Mouse (Mus musculus) limb, embryonic 10.5 days (tissue): Measurements from ENCODE around the gene Ctdspl. TPM values are rescaled to one million over a fixed set of nuclear protein-coding genes. Genes with fewer than 3 reads are reported as not detected.
A peak's percentile ranks its signal among the peaks of the same experiment; 100 is the strongest.

ENCODE experiments used
- DNase-seq: peaks from one replicate; pipeline ENCODE4 v3.0.0-alpha.2; 2017; ENCODE audit warnings: low spot score
- H3K27ac ChIP-seq: fragments of 300-500 bp; sonication (generic); 2 replicates; pipeline ENCODE4 v1.5.1; 2016; ENCODE audit warnings: mild to moderate bottlenecking
- H3K27me3 ChIP-seq: fragments of 300-500 bp; sonication (generic); 2 replicates; pipeline ENCODE4 v1.6.1; 2016; ENCODE audit warnings: low read depth, mild to moderate bottlenecking; ENCODE audit not compliant: poor library complexity, severe bottlenecking
- H3K36me3 ChIP-seq: fragments of 300-500 bp; sonication (generic); 2 replicates; pipeline ENCODE4 v1.6.1; 2016; ENCODE audit warnings: mild to moderate bottlenecking, moderate library complexity
- H3K4me1 ChIP-seq: fragments of 300-500 bp; sonication (generic); 2 replicates; pipeline ENCODE4 v1.6.1; 2016
- H3K4me3 ChIP-seq: fragments of 300-500 bp; sonication (generic); 2 replicates; pipeline ENCODE4 v1.5.1; 2016; ENCODE audit warnings: mild to moderate bottlenecking, moderate library complexity
- H3K9me3 ChIP-seq: fragments of 300-500 bp; sonication (generic); replicated peaks from 2 replicates; pipeline ENCODE4 v1.6.1; 2016; ENCODE audit warnings: mild to moderate bottlenecking
- WGBS: fragments of 180-500 bp; shearing (Covaris S2); methylation state at CpG from one replicate; pipeline ENCODE4 v1.1.7; 2016; 5-methylcytosine and 5-hydroxymethylcytosine counted together
- polyA plus RNA-seq: library from polyadenylated mRNA; unstranded; fragments of >200 nt; fragmentation: Nextera tagmentation; extraction: Ambion mirVana; gene quantifications from 2 replicates; pipeline ENCODE4 v1.2.1, GENCODE M21; 2016

Gene Ctdspl
- polyA plus RNA-seq, 1 experiment from 2014 or later = 11.6 TPM

DNA sequence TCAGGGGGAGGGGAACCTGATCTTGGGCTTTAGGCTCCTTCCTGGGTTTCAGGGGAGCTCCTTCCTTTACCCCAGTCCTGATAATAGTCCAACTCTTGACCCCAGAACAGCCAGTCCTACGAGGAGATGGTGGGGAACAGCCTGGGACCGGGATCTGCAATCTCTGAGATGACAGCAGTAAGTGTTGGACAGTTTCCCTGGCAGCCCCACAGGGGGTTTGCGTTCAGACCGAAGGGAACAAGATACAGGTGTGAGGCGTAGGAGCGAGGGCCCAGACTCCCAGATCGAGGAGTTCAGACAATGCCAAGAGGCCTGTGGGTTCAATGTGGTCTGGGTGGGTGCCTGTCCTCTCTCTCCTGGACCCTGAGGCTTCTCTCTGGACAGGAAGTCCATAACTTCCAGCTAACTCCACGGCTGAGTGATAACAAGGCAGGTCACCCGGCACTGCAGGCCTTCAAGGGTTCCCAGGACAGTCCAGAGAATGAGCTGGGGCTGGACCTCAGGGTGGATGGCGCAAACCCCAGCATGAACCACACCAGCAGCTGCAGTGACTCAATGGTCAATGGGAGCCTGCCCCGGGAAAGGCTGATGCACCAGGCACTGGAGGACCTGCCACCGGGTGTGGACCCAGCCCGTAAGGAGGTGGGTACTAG lies 144.0 kb downstream of the Ctdspl start:
- Histone ChIP-seq H3K9me3 (no peaks in the 10 kb centered on the region), H3K4me1 (peaks cover 20% of the 10 kb centered on the region), H3K4me3 (no peak overlapping the region), H3K27ac (no peak overlapping the region), H3K27me3 (no peaks in the 10 kb centered on the region), H3K36me3 (peaks cover 39% of the 10 kb centered on the region)
- DNase-seq = no peak
- 81% methylated on average over 13 of the region's 13 CpGs for WGBS

DNA sequence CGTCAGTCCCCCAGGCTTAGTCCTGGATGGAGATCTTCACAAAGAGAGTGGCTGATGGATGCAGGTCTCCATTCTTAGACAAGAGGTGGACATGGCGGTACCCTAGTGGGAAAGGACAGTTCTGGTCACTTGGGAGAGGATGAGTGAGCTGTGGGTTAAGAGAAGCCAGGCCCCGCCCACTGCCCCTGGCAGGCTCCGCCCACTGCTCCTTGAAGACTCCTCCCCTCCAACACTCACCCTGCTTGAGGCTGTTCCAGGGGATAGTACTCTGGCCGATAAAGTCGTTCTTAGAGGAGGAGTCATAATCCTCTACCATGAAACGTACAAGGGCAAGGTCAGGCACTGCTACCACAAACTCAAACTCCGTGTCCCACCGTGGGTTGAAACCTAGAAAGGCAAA lies 145.5 kb downstream of the Ctdspl start:
- H3K4me1 ChIP-seq = peaks cover 24% of the 10 kb centered on the region
- H3K9me3 ChIP-seq = no peaks in the 10 kb centered on the region
- DNase-seq = no peak
- H3K27me3 ChIP-seq = no peaks in the 10 kb centered on the region
- no peak overlapping the region for H3K27ac ChIP-seq
- peaks cover 45% of the 10 kb centered on the region for H3K36me3 ChIP-seq
- no peak overlapping the region for H3K4me3 ChIP-seq
- WGBS = 78% methylated on average over 9 of the region's 9 CpGs

DNA sequence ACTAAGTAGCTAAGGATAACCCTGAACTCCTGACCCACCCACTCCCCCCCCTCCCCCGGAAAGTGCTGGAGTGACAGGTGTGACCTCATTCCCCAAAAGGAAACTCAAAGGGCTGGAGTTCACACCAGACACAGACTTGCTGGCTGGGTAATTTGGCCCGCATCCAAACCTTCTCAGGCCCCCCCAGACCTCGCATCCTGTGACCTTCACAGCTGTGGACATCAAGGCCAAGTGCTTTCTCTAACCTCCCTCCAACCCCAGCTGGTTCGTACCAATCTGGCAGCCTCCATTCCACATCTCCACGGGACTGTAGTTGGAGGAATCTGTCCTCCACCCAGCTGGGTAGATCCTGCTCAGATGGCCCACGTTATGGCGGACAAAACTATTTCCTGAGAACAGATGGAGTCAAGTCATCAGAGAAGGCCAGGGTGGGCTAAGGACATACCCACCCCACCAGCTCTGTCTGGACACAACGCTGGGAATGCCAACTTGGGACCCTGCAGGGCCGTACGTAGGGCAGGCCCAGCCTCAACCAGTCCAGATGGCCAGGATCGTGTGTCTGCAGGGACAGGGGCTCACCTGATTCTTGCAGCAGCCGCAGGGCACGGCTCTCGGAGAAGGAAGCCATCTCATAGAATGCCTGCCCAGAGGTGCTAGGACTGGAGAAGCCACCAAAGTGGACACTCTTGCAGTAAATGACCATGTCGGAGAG lies 147.1 kb downstream of the Ctdspl start:
- H3K9me3 ChIP-seq = no peaks in the 10 kb centered on the region
- H3K4me1 ChIP-seq = peaks cover 18% of the 10 kb centered on the region
- no peak overlapping the region for H3K4me3 ChIP-seq
- 89% methylated on average over 15 of the region's 15 CpGs for WGBS
- no peak for DNase-seq
- 0 out of 2 replicates have a peak overlapping the region, but pooled peaks have one; percentile 8 for H3K27ac ChIP-seq
- peaks cover 45% of the 10 kb centered on the region for H3K36me3 ChIP-seq
- no peaks in the 10 kb centered on the region for H3K27me3 ChIP-seq

DNA sequence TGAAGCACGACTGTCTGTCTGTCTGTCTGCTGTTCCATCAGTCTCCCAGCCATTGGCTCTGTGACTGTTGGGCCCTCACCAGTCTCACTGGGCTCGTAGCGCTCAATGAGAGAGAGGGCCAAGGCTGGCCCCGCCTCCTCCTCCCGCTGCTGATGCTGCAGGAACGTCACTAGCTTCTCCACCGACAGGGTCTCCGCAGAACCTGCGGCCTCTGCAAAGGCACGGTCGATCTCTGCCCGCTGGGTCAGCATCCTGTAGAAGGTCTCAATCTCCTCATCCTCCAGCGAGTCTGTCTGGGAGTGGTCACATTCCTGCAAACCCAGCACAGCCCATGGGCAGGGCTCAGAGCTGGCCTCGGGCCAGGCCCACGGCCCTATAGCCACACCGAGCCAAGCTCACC lies 149.4 kb downstream of the Ctdspl start:
- 78% methylated on average over 16 of the region's 16 CpGs for WGBS
- Histone ChIP-seq H3K27me3 (no peaks in the 10 kb centered on the region), H3K9me3 (no peaks in the 10 kb centered on the region), H3K27ac (0 out of 2 replicates have a peak overlapping the region, but pooled peaks have one; percentile 8), H3K4me3 (no peak overlapping the region), H3K4me1 (peaks cover 18% of the 10 kb centered on the region), H3K36me3 (peaks cover 49% of the 10 kb centered on the region)
- DNase-seq = no peak

DNA sequence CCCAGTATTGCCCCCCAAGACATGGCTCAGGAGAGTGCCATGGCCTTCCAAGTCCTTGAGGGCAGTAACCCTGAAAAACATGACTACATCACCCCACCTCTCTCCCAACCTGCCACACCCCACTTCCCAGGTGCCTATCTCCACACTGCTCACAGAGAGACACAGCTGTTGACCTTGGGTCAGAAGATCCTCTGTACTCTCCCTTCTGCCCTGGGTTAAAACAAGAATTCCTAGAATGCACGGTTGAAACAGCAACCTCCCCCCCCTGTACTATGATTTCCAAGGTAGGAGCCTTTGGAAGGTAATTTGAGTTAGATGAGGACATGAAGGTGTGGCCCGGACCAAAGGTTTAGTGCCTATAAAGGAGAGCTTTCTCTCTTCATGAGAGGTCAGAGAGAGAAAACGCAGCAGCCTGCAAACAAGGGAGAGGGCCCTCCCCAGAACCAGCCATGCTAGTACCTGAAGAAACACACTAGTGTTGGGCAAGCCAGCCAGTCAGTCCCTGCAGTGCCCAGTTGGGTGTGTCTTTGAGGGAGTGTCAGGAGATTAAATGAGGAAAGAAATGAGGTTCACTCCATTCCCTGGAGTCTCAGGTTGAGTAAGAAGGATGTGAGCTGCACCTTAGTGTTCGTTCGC lies 153.9 kb downstream of the Ctdspl start:
- no peak overlapping the region for H3K27ac ChIP-seq
- peaks cover 18% of the 10 kb centered on the region for H3K36me3 ChIP-seq

DNA sequence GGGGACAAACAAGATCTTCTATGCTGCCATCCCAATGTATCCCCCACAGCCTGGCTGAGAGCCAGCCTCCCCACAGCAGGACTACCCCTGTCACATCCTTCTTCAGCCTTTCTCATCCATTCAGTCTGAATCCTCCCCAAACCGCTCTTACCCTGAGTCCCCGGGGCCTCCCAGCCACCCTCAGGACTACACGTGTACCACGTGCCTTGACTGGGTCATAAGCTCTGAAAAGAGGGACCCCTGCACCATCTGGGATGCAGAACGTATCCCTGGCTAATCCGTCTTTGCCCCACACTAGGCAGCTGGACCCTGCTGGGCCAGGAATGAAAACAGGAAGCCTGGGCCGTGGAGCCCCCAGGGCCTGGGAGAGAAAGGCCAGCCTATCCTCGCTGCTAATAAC lies 155.8 kb downstream of the Ctdspl start:
- H3K27ac ChIP-seq = peak overlapping the region; percentile 81
- WGBS = 19% methylated on average over 8 of the region's 8 CpGs

More for the DNA sequence above, 153.9 kb downstream of the Ctdspl start:
- DNase-seq = no peak
- Histone ChIP-seq H3K9me3 (no peaks in the 10 kb centered on the region), H3K27me3 (no peaks in the 10 kb centered on the region), H3K4me3 (no peak overlapping the region), H3K4me1 (peaks cover 30% of the 10 kb centered on the region)
- 80% methylated on average over 5 of the region's 5 CpGs for WGBS

DNA sequence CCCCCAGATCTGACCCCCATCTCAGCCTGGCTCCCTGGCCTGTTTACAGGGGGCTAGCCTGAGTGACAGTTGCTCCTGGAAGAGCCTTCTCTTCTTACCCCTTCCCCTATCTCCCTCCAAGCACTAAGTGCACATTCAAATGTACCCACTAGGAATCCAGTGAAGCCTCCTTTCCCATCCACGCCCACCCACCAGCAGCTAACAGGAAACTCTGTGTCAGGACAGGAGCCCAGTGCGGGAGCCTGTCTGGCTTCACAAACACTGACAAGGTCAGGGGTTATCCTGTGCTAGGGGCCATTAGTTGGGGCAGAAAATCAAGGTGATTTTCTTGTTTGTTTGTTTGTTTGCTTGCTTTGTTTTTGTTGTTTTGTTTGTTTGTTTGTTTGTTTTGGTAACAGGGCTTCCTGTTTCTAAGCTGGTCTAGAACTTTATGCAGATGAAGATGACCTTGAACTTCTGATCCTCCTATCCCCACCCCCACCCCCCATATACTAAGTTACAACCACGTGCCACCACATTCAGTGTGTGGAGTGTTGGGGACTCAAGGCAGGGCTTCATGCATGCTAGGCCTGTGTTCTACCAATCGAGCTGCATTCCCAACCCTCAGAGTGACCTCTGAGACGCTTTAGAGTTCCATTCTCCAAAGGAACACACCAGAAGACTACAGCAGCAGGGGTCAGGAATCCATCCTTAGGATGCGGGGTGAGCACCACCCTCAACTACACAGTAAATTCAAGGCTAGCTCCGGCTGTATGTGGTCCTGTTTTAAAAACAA lies 156.6 kb downstream of the Ctdspl start:
- WGBS = 67% methylated on average over 7 of the region's 7 CpGs
- peaks cover 10% of the 10 kb centered on the region; the same call in 1 of the 2 replicates for H3K36me3 ChIP-seq
- H3K4me1 ChIP-seq = peaks cover 43% of the 10 kb centered on the region
- no peak for DNase-seq
- peak overlapping the region; percentile 81 for H3K27ac ChIP-seq
- H3K9me3 ChIP-seq = no peaks in the 10 kb centered on the region
- H3K4me3 ChIP-seq = no peak overlapping the region
- H3K27me3 ChIP-seq = no peaks in the 10 kb centered on the region

More for the DNA sequence above, 155.8 kb downstream of the Ctdspl start:
- H3K4me3 ChIP-seq = no peak overlapping the region
- H3K4me1 ChIP-seq = peaks cover 37% of the 10 kb centered on the region
- DNase-seq = peak; percentile 55
- no peaks in the 10 kb centered on the region for H3K9me3 ChIP-seq
- H3K27me3 ChIP-seq = no peaks in the 10 kb centered on the region
- peaks cover 10% of the 10 kb centered on the region; the same call in 1 of the 2 replicates for H3K36me3 ChIP-seq

DNA sequence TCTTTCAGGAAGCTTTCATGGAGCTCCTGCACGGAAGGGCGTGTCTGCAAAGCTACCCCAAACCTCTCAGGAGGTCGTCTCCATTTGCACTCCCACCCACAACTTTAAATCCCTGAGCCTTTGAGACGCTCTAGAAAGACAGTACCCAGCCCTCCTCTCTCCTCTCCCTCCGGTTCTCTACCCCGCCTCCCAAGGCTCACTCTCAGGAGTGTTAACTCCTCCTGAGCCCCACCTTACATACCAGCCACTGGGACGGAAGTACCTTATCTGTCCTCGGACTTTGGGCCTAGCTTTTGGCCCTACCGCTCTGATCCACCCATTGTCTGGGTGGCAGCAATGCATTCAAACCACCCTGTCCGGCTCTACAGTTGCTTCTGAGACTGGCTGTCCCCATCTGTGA lies 157.7 kb downstream of the Ctdspl start:
- no peak for DNase-seq
- Histone ChIP-seq H3K27me3 (no peaks in the 10 kb centered on the region), H3K4me1 (peaks cover 55% of the 10 kb centered on the region), H3K27ac (no peak overlapping the region), H3K4me3 (no peak overlapping the region), H3K9me3 (no peaks in the 10 kb centered on the region), H3K36me3 (peaks cover 10% of the 10 kb centered on the region; the same call in 1 of the 2 replicates)
- WGBS = 78% methylated on average over 10 of the region's 10 CpGs

DNA sequence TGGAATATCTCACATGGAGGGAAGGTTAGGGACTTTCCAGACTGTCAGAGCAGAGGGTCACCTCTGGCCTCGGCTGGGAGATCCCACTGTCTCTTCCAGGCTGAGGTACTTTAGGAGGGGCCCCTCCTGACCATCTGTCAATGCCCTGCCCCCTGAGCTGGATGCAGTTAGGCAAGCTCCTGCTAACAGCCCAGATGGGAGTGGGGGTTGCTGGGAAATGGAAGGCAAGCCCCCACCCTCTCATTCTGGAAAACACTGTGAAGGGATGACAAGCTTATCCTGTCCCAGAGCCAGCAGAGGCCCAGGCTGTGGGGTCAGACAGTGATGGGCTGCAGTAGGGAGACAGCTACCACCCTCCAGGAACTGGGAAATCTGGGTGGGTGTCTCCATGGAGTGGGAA lies 160.2 kb downstream of the Ctdspl start:
- Histone ChIP-seq H3K27ac (peak overlapping the region; percentile 9; the same call in 1 of the 2 replicates), H3K4me1 (peaks cover 59% of the 10 kb centered on the region), H3K9me3 (no peaks in the 10 kb centered on the region), H3K36me3 (no peaks in the 10 kb centered on the region), H3K27me3 (peaks cover 20% of the 10 kb centered on the region), H3K4me3 (no peak overlapping the region)
- DNase-seq = no peak
- WGBS = 38% methylated on average over 1 of the region's 1 CpGs

DNA sequence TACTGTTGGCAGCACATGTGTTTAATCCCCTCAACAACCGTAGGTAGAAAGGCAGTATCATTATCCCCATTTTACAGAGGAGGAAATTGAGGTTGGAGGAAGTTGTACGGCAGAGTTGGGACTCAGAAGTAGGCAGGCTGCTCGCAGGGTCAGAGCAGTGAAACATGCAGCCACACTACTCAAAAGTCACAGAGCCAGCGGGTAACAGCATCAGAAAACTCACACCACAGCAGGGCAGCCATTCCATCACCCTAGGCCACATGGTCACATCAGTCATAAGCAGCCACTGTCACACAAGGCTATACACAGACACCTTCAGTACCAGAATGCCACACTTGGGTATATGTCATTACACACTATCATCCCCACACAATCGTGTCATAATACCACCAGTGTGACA lies 161.1 kb downstream of the Ctdspl start:
- Histone ChIP-seq H3K36me3 (no peaks in the 10 kb centered on the region), H3K27me3 (peaks cover 29% of the 10 kb centered on the region), H3K4me3 (0 out of 2 replicates have a peak overlapping the region, but pooled peaks have one; percentile 52), H3K27ac (no peak overlapping the region), H3K4me1 (peaks cover 59% of the 10 kb centered on the region), H3K9me3 (no peaks in the 10 kb centered on the region)
- DNase-seq = no peak
- 89% methylated on average over 5 of the region's 5 CpGs for WGBS

DNA sequence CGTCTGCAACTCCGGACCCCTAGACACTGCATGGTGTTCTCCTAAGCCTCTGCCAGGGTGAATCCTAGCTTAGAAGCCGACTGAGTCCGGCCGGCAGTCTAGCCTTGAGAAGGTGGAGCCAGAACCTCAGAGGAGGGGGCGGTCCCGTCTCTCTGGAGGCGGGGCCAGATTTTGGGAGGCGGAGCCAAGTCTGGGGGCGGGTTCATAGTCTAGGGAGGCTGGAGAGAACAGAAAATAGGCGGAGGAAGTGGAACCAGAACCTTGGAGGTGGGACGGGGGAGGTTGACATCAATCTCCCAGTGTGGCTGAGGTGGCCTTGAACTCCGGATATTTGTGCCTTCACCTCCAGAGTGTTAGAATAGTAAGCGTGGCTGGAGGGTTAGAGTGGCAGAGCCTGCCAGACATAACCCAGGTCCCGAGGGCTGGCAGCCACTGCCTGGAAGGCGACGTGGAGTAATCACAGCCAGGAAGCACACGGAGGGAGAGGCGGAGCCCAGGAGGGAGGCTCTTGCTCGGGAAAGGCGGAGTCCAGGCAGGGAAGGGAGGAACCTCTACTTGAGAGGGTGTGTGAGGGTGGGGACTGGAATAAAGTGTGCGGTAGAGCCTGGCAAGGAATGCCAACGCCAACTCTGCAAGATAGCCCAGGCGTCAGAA lies 162.0 kb downstream of the Ctdspl start:
- peak overlapping the region; percentile 82 for H3K27ac ChIP-seq
- H3K36me3 ChIP-seq = no peaks in the 10 kb centered on the region
- peak; percentile 87 for DNase-seq
- peak overlapping the region; percentile 52 for H3K4me3 ChIP-seq
- peaks cover 60% of the 10 kb centered on the region for H3K4me1 ChIP-seq
- under 1% methylated on average over 24 of the region's 24 CpGs for WGBS
- peaks cover 38% of the 10 kb centered on the region for H3K27me3 ChIP-seq
- H3K9me3 ChIP-seq = no peaks in the 10 kb centered on the region

DNA sequence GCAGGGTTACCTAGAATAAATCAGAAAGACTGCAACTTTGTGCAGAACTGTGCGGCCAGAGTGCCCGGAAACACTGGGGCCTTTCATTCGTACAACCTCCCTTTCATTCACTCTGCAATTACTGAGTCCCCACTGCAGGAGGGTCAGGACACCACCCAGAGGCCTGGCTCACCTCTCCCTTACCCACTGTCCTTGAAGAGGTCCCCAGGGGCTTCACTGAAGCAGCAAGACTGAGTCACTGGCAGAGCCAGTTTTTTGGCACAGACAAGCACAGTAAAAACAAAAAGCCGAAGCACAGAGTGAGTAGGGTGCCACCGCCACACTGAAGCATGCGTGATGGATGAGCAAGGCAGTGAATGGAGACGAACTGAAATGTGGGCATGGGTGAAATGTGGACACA lies 163.2 kb downstream of the Ctdspl start:
- Histone ChIP-seq H3K27ac (peak overlapping the region; percentile 37; the same call in 1 of the 2 replicates), H3K36me3 (no peaks in the 10 kb centered on the region), H3K27me3 (peaks cover 50% of the 10 kb centered on the region), H3K4me1 (peaks cover 72% of the 10 kb centered on the region), H3K4me3 (no peak overlapping the region), H3K9me3 (no peaks in the 10 kb centered on the region)
- no peak for DNase-seq
- 79% methylated on average over 7 of the region's 7 CpGs for WGBS
